Mouse (Mus musculus) embryonic fibroblast, embryonic 13.5 days (primary cell): ENCODE measurements around the gene Slx4ip.

Experiments used
- CTCF ChIP-seq: IDR thresholded peaks from 2 replicates; pipeline ENCODE4 v1.5.1; 2011; ENCODE audit warnings: mild to moderate bottlenecking, control low read depth, low read length, moderate library complexity, borderline replicate concordance; ENCODE audit not compliant: insufficient read depth
- POLR2A ChIP-seq: IDR thresholded peaks from 2 replicates; pipeline ENCODE4 v1.6.1; 2011; ENCODE audit warnings: low read depth, mild to moderate bottlenecking, control low read depth, low read length, moderate library complexity

- TF ChIP-seq CTCF (no peak), POLR2A (no peak)
These were observed 189.4 kb downstream of the Slx4ip start for GRCm38 (mm10) chr2:137080468-137080867.
